Comparison of ENCODE assay signal across 29 mouse cellular contexts in the genomic region with DNA sequence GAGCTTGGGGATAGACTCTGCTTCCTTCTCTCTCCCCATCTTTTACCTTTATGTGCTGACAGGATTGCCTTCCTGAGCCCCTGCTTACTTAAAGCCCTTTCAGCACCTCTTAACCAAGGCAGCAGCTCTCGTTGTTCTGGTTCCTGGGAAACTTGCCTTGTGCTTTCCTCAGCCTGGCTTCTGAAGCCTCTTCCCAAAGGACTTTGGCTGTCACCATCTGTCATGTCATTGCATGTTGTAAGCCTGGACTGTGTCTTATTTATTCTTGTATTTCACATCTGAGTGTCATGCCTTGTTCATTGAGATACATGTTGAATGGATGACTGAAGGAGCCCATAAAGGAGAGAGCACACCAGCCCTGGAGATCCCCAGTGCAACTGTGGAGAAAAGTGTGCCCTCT. TPM values are rescaled to one million over a fixed set of nuclear protein-coding genes. Genes with fewer than 3 reads are reported as not detected.
DNase-seq lines count a peak whose midpoint lies in the region; ATAC-seq and TF ChIP-seq lines count a peak whose summit lies in the region.
"Had no signal": no experiment of that assay in that cellular context is flagged by ENCODE, and none has a peak within 500 bp of the region (broad histone marks: within the 10 kb centered on the region; RNA-seq: fewer than 3 reads in every experiment).

No protein-coding gene starts in this region.

- ATAC-seq in heart, embryonic 13.5 days (ENCODE audit: extremely low read depth, insufficient number of reproducible peaks, low FRiP score, low TSS enrichment) = no peak
- ATAC-seq: forebrain, embryonic 14.5 days; intestine, embryonic 16.5 days had no signal

- no peaks in the 10 kb centered on the region for H3K9me3 ChIP-seq in heart, embryonic 13.5 days
- no peaks in the 10 kb centered on the region for H3K9me3 ChIP-seq in heart, embryonic 10.5 days
- H3K9me3 ChIP-seq: embryonic facial prominence, embryonic 12.5 days; heart, embryonic 15.5 days; hindbrain, embryonic 12.5 days; limb, embryonic 10.5 days; limb, embryonic 15.5 days; liver, embryonic 15.5 days; midbrain, embryonic 12.5 days; neural tube, embryonic 13.5 days; stomach, embryonic 15.5 days had no signal

- no peak overlapping the region for H3K4me3 ChIP-seq in cerebellum, adult 2 months (replicated peaks; ENCODE audit: insufficient read depth, low read depth, low read length)
- H3K4me3 ChIP-seq in heart, embryonic 13.5 days = no peak overlapping the region
- H3K4me3 ChIP-seq in heart, embryonic 10.5 days = no peak overlapping the region
- H3K4me3 ChIP-seq: embryonic facial prominence, embryonic 12.5 days; heart, embryonic 15.5 days; hindbrain, embryonic 12.5 days; limb, embryonic 10.5 days; limb, embryonic 15.5 days; liver, embryonic 15.5 days; midbrain, embryonic 12.5 days; neural tube, embryonic 13.5 days; stomach, embryonic 15.5 days had no signal

- H3K27me3 ChIP-seq in cerebellum, adult 2 months (ENCODE audit: control insufficient read depth, insufficient read depth, low read length) = no peaks in the 10 kb centered on the region
- H3K27me3 ChIP-seq in heart, embryonic 13.5 days (replicated peaks) = no peaks in the 10 kb centered on the region
- no peaks in the 10 kb centered on the region for H3K27me3 ChIP-seq in heart, embryonic 10.5 days (ENCODE audit: insufficient read depth, poor library complexity, severe bottlenecking)
- H3K27me3 ChIP-seq: CH12.LX; embryonic facial prominence, embryonic 12.5 days; heart, embryonic 15.5 days; hindbrain, embryonic 12.5 days; limb, embryonic 15.5 days; liver, embryonic 15.5 days; midbrain, embryonic 12.5 days; stomach, embryonic 15.5 days had no signal

- 33% methylated on average over 1 of the region's 1 CpGs for WGBS in cerebellum, adult 2 months
- 10% methylated on average over 1 of the region's 1 CpGs for WGBS in heart, embryonic 13.5 days
- 20% methylated on average over 1 of the region's 1 CpGs for WGBS in heart, embryonic 10.5 days

- H3K4me1 ChIP-seq in cerebellum, adult 2 months (ENCODE audit: control insufficient read depth, insufficient read depth, low read length) = peaks cover 20% of the 10 kb centered on the region; the same call in 1 of the 2 replicates
- H3K4me1 ChIP-seq in heart, embryonic 13.5 days = peaks cover 19% of the 10 kb centered on the region
- H3K4me1 ChIP-seq in heart, embryonic 10.5 days = peaks cover 15% of the 10 kb centered on the region

- H3K9ac ChIP-seq in heart, embryonic 13.5 days = no peak overlapping the region
- H3K9ac ChIP-seq: embryonic facial prominence, embryonic 12.5 days; heart, embryonic 15.5 days; hindbrain, embryonic 12.5 days; limb, embryonic 15.5 days; liver, embryonic 15.5 days; lung, embryonic 14.5 days; midbrain, embryonic 12.5 days; neural tube, embryonic 13.5 days; stomach, embryonic 15.5 days had no signal

- no peak for TF ChIP-seq CTCF in cerebellum, adult 2 months (IDR thresholded peaks at IDR 0.05; ENCODE audit: borderline replicate concordance, insufficient read depth, low read depth, low read length)

- peak in 1 of 2 experiments; percentile 33 for DNase-seq in cerebellum, adult 2 months
- no peak for DNase-seq in cerebellum, adult 18-20 months
- no peak for DNase-seq in heart, embryonic 10.5 days (ENCODE audit: low spot score)
- DNase-seq in adipocyte (ENCODE audit: low spot score) = peak; percentile 76
- DNase-seq in retina, postnatal 1 day = peak; percentile 27
- DNase-seq in layer of hippocampus, adult 9-11 months = no peak
- DNase-seq: adrenal gland, postnatal 10 days; cerebellum, adult 9-10 months; gastrocnemius, postnatal 25 days; heart, adult 18-20 months; kidney, adult 8-10 months; kidney, postnatal 4 days; layer of hippocampus, postnatal 36 days; lung, embryonic 14.5 days; right cerebral cortex, postnatal 14 days had no signal

- no peak for TF ChIP-seq POLR2A in cerebellum, adult 2 months (IDR thresholded peaks at IDR 0.05; ENCODE audit: borderline replicate concordance, insufficient read depth, low read length)

- H3K4me2 ChIP-seq in heart, embryonic 13.5 days = 0 out of 2 replicates have a peak overlapping the region, but pooled peaks have one; percentile 83
- H3K4me2 ChIP-seq: embryonic facial prominence, embryonic 12.5 days; hindbrain, embryonic 12.5 days; limb, embryonic 15.5 days; liver, embryonic 15.5 days; midbrain, embryonic 12.5 days; neural tube, embryonic 13.5 days had no signal

- H3K36me3 ChIP-seq in heart, embryonic 13.5 days = no peaks in the 10 kb centered on the region
- H3K36me3 ChIP-seq in heart, embryonic 10.5 days = no peaks in the 10 kb centered on the region
- H3K36me3 ChIP-seq: embryonic facial prominence, embryonic 12.5 days; heart, embryonic 15.5 days; hindbrain, embryonic 12.5 days; limb, embryonic 10.5 days; limb, embryonic 15.5 days; liver, embryonic 15.5 days; midbrain, embryonic 12.5 days; neural tube, embryonic 13.5 days; stomach, embryonic 15.5 days had no signal

- H3K27ac ChIP-seq in cerebellum, adult 2 months (ENCODE audit: insufficient read depth, low read length) = peak overlapping the region; percentile 59
- H3K27ac ChIP-seq in heart, embryonic 13.5 days (replicated peaks) = no peak overlapping the region
- no peak overlapping the region for H3K27ac ChIP-seq in heart, embryonic 10.5 days
- H3K27ac ChIP-seq: embryonic facial prominence, embryonic 12.5 days; heart, embryonic 15.5 days; hindbrain, embryonic 12.5 days; kidney, postnatal 0 days; limb, embryonic 10.5 days; limb, embryonic 15.5 days; liver, embryonic 15.5 days; midbrain, embryonic 12.5 days; neural tube, embryonic 13.5 days; stomach, embryonic 15.5 days had no signal

RNA-seq across cellular contexts. Expression of a gene that starts 2.3 kb away (rescaled TPM):
- polyA plus RNA-seq in cerebellum, adult 2 months (2012; rRNA removed) = 1.8 and 2.5 TPM in 2 replicates
- polyA plus RNA-seq in heart, embryonic 13.5 days (2015; fragmentation: Nextera tagmentation; extraction: Ambion mirVana) = 5.6 TPM in 2 replicates
- polyA plus RNA-seq in heart, embryonic 10.5 days (2016; fragmentation: Nextera tagmentation; extraction: Ambion mirVana) = 1.8 and 4.3 TPM in 2 replicates

Comparison
In these comparisons a context has a peak if more than half of its experiments do, and no peak if none do; other contexts are left out.
1. DNase-seq: peak in adipocyte (single experiment) and retina, postnatal 1 day (single experiment); none in cerebellum, adult 18-20 months (0 of 2), heart, embryonic 10.5 days (single experiment) and layer of hippocampus, adult 9-11 months (single experiment).